Mouse (Mus musculus) stomach, postnatal 0 days (tissue): Measurements from ENCODE around the gene Atp8a2.

Experiments
- CTCF ChIP-seq: IDR thresholded peaks from 2 replicates; pipeline ENCODE4 v1.5.1; 2016; ENCODE audit warnings: antibody characterized with exemption, low read depth, mild to moderate bottlenecking, moderate library complexity
- EP300 ChIP-seq: optimal IDR thresholded peaks from 2 replicates; pipeline ENCODE3; 2016; ENCODE audit warnings: antibody characterized with exemption

DNA sequence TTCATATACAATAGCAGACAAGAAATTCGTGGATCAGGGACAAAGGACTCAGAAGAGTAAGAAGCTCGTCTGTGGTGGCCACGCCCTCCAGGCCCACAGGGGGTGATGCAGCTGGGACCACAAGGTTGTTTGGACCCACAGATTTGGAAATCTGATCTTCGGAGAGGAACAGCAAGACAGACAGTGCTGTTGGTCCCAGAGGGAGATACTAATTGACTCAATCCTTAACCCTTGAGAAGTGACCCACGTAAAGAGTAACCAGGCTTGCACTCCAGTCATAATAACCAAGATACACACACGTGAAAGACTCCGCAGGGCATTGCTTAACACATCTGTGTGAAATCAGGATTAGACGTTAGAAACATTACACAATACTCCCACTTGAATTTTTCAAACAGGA is 605.1 kb downstream of the Atp8a2 start:
- TF ChIP-seq CTCF, result no peak
- TF ChIP-seq EP300, result no peak
